Mouse (Mus musculus): ENCODE data around the gene 1110051M20Rik. TPM values are rescaled to one million over a fixed set of nuclear protein-coding genes. Genes with fewer than 3 reads are reported as not detected.
"Not testable (repeated sequence)": the region's sequence is repeated elsewhere in the genome, so short reads cannot be mapped to it uniquely, and the experiment has no call there.

Gene 1110051M20Rik
- polyA plus RNA-seq, 1 experiment from 2014 or later: 178 TPM

DNA sequence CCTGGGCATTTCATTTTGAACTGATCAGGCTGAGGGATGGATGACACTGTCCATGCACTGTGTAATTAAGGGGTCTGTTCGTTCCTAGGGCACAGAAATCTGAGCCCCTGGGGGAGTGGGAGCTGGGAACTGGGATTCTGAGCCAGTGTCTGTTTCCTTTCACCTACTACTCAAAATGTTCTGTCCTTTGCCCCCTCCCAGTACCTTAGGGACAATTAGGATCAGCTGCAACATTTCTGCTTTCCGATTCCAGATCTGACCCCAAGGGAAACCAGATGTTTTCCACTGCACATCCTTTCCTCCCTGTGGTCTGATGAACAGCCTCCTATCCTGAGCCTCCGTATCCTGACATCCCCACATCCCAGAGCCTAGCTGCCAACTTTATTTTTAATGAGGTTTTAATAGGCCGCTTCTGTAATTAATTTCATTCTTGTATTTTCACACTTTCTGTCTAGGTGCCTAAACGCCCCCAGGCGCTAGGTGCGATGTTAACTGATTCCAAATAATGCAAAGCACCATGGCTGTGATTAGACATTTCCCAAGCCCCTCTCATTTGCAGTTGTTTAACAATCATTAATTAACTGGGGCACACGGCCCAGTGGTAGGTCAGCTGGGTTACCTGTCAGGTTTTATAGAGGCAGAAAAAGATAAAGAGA lies 189.7 kb downstream of the 1110051M20Rik start:
- WGBS: 34% methylated on average over 8 of the region's 8 CpGs
- H3K36me3 ChIP-seq (ENCODE audit: control insufficient read depth, insufficient read depth, low read length): no peaks in the 10 kb centered on the region
- no peak for ATAC-seq
- H3K27me3 ChIP-seq (ENCODE audit: control insufficient read depth, insufficient read depth, low read depth, low read length): peaks cover 22% of the 10 kb centered on the region
- H3K9me3 ChIP-seq (replicated peaks; ENCODE audit: control insufficient read depth, low read length, poor library complexity, severe bottlenecking): no peaks in the 10 kb centered on the region
- H3K27ac ChIP-seq (ENCODE audit: low read length): no peak overlapping the region
- no peak overlapping the region for H3K4me3 ChIP-seq (ENCODE audit: low read depth, low read length)
- H3K4me2 ChIP-seq (ENCODE audit: low read length): no peak overlapping the region
- no peak overlapping the region for H3K9ac ChIP-seq (ENCODE audit: low read depth, low read length)
- peaks cover 27% of the 10 kb centered on the region for H3K4me1 ChIP-seq (ENCODE audit: control insufficient read depth, insufficient read depth, low read length)

DNA sequence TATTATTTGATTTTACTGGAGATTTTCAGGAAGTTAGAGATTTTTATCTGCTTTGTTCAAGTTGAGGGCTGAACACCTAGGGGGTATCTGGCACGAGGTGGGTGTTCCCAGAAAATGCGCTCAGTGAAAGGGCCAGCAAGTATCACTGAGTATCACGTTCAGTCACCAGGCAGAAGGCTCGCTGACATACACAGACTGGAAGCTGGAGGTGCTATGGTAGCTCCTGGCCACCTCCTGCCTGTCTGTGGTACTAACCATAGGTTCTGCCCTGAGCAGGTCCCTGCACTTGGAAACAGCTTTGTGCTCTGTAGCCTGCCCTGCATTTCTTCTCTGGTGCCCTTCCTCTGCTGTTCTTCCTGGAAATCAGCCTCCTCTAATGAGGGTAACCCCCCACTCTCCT lies 192.0 kb downstream of the 1110051M20Rik start:
- H3K4me2 ChIP-seq (ENCODE audit: low read length): no peak overlapping the region
- peaks cover 26% of the 10 kb centered on the region for H3K4me1 ChIP-seq (ENCODE audit: control insufficient read depth, insufficient read depth, low read length)
- WGBS: 52% methylated on average over 4 of the region's 4 CpGs
- H3K36me3 ChIP-seq (ENCODE audit: control insufficient read depth, insufficient read depth, low read length): no peaks in the 10 kb centered on the region
- ATAC-seq: no peak
- no peaks in the 10 kb centered on the region for H3K9me3 ChIP-seq (replicated peaks; ENCODE audit: control insufficient read depth, low read length, poor library complexity, severe bottlenecking)
- no peak overlapping the region for H3K27ac ChIP-seq (ENCODE audit: low read length)
- H3K4me3 ChIP-seq (ENCODE audit: low read depth, low read length): no peak overlapping the region
- H3K9ac ChIP-seq (ENCODE audit: low read depth, low read length): no peak overlapping the region
- peaks cover 17% of the 10 kb centered on the region for H3K27me3 ChIP-seq (ENCODE audit: control insufficient read depth, insufficient read depth, low read depth, low read length)

DNA sequence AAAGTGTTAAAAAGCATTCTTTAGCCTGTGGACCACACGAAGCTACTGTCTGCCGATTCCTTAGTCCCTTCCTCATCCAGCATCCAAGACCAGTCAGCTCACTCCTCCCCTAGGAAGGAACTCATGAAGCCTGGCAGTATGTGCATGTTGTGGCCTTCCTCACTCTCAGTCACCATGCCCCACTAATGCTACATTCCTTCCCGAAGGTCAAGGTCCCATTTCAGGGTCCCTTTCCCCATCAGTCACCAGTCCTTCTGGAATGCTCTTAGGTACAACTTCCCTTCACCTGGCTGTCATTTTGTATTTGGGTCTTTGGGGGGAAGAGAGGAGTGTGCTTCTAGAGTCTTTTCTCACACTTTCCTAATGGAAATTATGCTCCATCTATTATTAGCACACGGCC lies 192.5 kb downstream of the 1110051M20Rik start:
- H3K9me3 ChIP-seq (replicated peaks; ENCODE audit: control insufficient read depth, low read length, poor library complexity, severe bottlenecking): no peaks in the 10 kb centered on the region

DNA sequence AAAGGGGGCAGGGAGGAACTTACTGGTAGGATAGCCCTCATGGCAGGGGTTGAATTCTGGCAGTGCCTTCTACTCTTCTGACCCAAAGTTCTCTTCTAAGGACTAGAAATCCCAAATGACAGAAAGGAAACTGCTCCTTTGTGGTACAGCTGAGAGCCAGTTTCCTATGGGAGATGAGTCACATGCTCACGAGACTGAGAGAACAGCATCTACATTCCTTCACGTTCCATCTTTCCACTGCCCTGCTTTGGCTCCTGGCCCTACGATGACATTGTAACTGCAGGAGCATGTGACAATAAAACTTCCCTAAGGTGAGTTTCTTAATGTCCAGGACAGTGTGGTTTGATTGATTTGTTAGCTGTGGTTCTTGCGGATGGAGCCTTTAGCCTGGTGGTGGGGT lies 196.1 kb downstream of the 1110051M20Rik start:
- H3K27ac ChIP-seq (ENCODE audit: low read length): no peak overlapping the region
- 91% methylated on average over 4 of the region's 4 CpGs for WGBS
- H3K9me3 ChIP-seq (replicated peaks; ENCODE audit: control insufficient read depth, low read length, poor library complexity, severe bottlenecking): no peaks in the 10 kb centered on the region
- no peaks in the 10 kb centered on the region for H3K4me1 ChIP-seq (ENCODE audit: control insufficient read depth, insufficient read depth, low read length)
- no peaks in the 10 kb centered on the region for H3K27me3 ChIP-seq (ENCODE audit: control insufficient read depth, insufficient read depth, low read depth, low read length)
- no peak for ATAC-seq
- H3K4me3 ChIP-seq (ENCODE audit: low read depth, low read length): no peak overlapping the region
- no peak overlapping the region for H3K9ac ChIP-seq (ENCODE audit: low read depth, low read length)
- H3K4me2 ChIP-seq (ENCODE audit: low read length): no peak overlapping the region
- no peaks in the 10 kb centered on the region for H3K36me3 ChIP-seq (ENCODE audit: control insufficient read depth, insufficient read depth, low read length)

More for the DNA sequence above, 192.5 kb downstream of the 1110051M20Rik start:
- 83% methylated on average over 4 of the region's 4 CpGs for WGBS
- no peak overlapping the region for H3K27ac ChIP-seq (ENCODE audit: low read length)
- no peak overlapping the region for H3K4me2 ChIP-seq (ENCODE audit: low read length)
- no peak for ATAC-seq
- peaks cover 21% of the 10 kb centered on the region for H3K4me1 ChIP-seq (ENCODE audit: control insufficient read depth, insufficient read depth, low read length)
- H3K9ac ChIP-seq (ENCODE audit: low read depth, low read length): no peak overlapping the region
- no peak overlapping the region for H3K4me3 ChIP-seq (ENCODE audit: low read depth, low read length)
- H3K36me3 ChIP-seq (ENCODE audit: control insufficient read depth, insufficient read depth, low read length): no peaks in the 10 kb centered on the region
- peaks cover 12% of the 10 kb centered on the region for H3K27me3 ChIP-seq (ENCODE audit: control insufficient read depth, insufficient read depth, low read depth, low read length)

DNA sequence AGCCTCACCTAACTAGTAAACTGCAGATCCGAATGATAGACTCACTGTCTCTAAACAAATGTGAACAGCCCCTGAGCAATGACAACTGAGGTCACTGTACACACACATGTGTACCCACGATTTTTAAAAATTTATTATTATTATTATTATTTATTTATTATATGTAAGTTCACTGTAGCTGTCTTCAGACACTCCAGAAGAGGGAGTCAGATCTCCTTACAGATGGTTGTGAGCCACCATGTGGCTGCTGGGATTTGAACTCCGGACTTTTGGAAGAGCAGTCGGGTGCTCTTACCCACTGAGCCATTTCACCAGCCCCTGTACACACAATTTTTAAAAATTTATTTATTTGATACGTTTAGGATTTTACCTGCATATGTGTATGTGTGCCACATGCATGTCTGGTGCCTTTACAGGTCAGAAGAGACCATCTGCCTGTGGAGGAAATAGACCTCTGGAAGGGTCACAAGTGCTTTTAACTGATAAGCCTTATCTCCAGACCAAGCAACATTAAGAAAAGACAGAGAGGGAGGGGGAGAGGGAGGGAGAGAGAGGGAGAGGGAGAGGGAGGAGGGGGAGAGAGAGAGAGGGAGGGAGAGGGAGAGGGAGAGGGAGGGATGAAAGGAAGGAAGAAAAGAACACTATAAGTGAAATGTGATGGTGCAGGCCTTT lies 199.8 kb downstream of the 1110051M20Rik start:
- Histone ChIP-seq H3K36me3 (ENCODE audit: control insufficient read depth, insufficient read depth, low read length) (no peaks in the 10 kb centered on the region), H3K4me3 (ENCODE audit: low read depth, low read length) (no peak overlapping the region), H3K9ac (ENCODE audit: low read depth, low read length) (no peak overlapping the region), H3K27me3 (ENCODE audit: control insufficient read depth, insufficient read depth, low read depth, low read length) (no peaks in the 10 kb centered on the region), H3K4me2 (ENCODE audit: low read length) (no peak overlapping the region), H3K9me3 (replicated peaks; ENCODE audit: control insufficient read depth, low read length, poor library complexity, severe bottlenecking) (no peaks in the 10 kb centered on the region), H3K4me1 (ENCODE audit: control insufficient read depth, insufficient read depth, low read length) (no peaks in the 10 kb centered on the region), H3K27ac (ENCODE audit: low read length) (no peak overlapping the region)
- no peak for ATAC-seq
- WGBS: 87% methylated on average over 5 of the region's 5 CpGs

DNA sequence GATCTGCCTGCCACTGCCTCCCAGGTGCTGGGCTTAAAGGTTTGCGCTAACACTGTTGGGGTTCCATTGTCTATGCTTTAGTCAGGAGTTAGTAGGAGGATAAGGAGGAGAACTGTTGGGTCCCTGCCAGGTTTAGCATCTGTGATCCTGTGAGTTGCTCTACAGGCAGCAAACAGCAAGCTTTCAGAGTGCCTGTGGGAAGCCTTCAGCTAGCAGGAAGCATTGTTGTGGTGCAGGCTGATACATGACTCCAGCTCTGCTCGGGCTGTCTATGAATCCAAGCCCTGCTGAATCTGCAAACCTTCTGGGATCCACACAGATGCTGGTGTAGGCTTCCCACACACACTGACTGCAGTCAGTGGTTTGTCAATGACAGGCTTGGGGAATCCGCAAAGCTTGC lies 201.1 kb downstream of the 1110051M20Rik start:
- no peaks in the 10 kb centered on the region for H3K27me3 ChIP-seq (ENCODE audit: control insufficient read depth, insufficient read depth, low read depth, low read length)

DNA sequence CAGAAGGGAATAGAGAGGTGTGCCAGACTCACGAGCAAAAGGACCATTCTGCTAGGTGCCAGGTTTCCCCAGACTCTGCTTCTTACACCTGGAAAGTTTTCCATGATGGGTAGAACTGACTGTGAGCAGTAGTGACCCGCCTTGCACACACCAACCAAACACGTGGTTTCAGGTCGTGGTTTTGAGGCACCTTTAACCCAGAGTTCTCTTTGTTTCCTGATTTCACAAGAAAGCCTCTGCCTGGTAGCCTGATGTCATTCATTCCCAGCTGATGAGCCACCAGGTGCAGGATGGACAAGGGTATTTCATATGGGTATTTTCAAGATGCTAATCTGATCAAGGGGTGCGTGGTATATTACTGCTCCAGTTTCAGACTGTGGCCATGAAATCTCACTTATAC lies 202.0 kb downstream of the 1110051M20Rik start:
- H3K4me1 ChIP-seq (ENCODE audit: control insufficient read depth, insufficient read depth, low read length): no peaks in the 10 kb centered on the region
- H3K4me2 ChIP-seq (ENCODE audit: low read length): no peak overlapping the region
- no peak overlapping the region for H3K4me3 ChIP-seq (ENCODE audit: low read depth, low read length)
- no peaks in the 10 kb centered on the region for H3K27me3 ChIP-seq (ENCODE audit: control insufficient read depth, insufficient read depth, low read depth, low read length)
- WGBS: 81% methylated on average over 5 of the region's 5 CpGs
- no peak overlapping the region for H3K9ac ChIP-seq (ENCODE audit: low read depth, low read length)
- no peaks in the 10 kb centered on the region for H3K9me3 ChIP-seq (replicated peaks; ENCODE audit: control insufficient read depth, low read length, poor library complexity, severe bottlenecking)
- H3K36me3 ChIP-seq (ENCODE audit: control insufficient read depth, insufficient read depth, low read length): no peaks in the 10 kb centered on the region
- no peak for ATAC-seq
- no peak overlapping the region for H3K27ac ChIP-seq (ENCODE audit: low read length)

More for the DNA sequence above, 201.1 kb downstream of the 1110051M20Rik start:
- WGBS: 56% methylated on average over 3 of the region's 3 CpGs
- H3K9me3 ChIP-seq (replicated peaks; ENCODE audit: control insufficient read depth, low read length, poor library complexity, severe bottlenecking): no peaks in the 10 kb centered on the region
- no peak for ATAC-seq
- no peaks in the 10 kb centered on the region for H3K36me3 ChIP-seq (ENCODE audit: control insufficient read depth, insufficient read depth, low read length)
- no peak overlapping the region for H3K4me3 ChIP-seq (ENCODE audit: low read depth, low read length)
- no peak overlapping the region for H3K4me2 ChIP-seq (ENCODE audit: low read length)
- no peaks in the 10 kb centered on the region for H3K4me1 ChIP-seq (ENCODE audit: control insufficient read depth, insufficient read depth, low read length)
- H3K27ac ChIP-seq (ENCODE audit: low read length): no peak overlapping the region
- H3K9ac ChIP-seq (ENCODE audit: low read depth, low read length): no peak overlapping the region

DNA sequence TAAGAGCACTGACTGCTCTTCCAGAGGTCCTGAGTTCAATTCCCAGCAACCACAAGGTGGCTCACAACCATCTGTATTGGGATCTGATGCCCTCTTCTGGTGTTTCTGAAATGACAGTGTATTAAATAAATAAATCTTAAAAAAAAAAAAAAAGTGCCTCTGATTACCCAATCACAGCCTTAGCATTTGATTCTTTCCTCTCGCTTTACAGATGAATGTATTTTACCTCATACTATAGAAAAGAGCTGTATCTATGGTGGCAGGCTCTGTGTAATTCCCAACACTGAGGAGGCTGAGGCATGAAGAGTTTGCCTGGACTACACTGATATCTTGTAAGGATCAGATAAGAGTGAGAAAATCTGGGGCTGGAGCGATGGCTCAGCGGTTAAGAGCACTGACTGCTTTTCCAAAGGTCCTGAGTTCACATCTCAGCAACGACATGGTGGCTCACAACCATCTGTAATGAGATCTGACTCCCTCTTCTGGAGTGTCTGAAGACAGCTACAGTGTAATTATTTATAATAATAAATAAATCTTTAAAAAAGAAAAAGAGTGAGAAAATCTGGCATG lies 206.9 kb downstream of the 1110051M20Rik start:
- peak overlapping the region; percentile 60 for H3K4me3 ChIP-seq (ENCODE audit: low read depth, low read length)
- ATAC-seq: peak; percentile 70
- H3K4me2 ChIP-seq (ENCODE audit: low read length): peak overlapping the region; percentile 85
- H3K27me3 ChIP-seq (ENCODE audit: control insufficient read depth, insufficient read depth, low read depth, low read length); H3K9me3 ChIP-seq (replicated peaks; ENCODE audit: control insufficient read depth, low read length, poor library complexity, severe bottlenecking); H3K36me3 ChIP-seq (ENCODE audit: control insufficient read depth, insufficient read depth, low read length); H3K4me1 ChIP-seq (ENCODE audit: control insufficient read depth, insufficient read depth, low read length): not testable (repeated sequence)
- WGBS: 18% methylated on average over 4 of the region's 4 CpGs
- H3K9ac ChIP-seq (ENCODE audit: low read depth, low read length): peak overlapping the region; percentile 67
- peak overlapping the region; percentile 86 for H3K27ac ChIP-seq (ENCODE audit: low read length)

All from midbrain, embryonic 16.5 days (tissue).